Mouse (Mus musculus): ENCODE measurements around the gene Rpgrip1.

The Rpgrip1 gene

GRCm38 (mm10) chr14:52118823-52119608 lies 8.5 kb downstream of the Rpgrip1 start:
- DNase-seq (ENCODE audit: low spot score in 2 of 2): peak in 1 of 2 experiments; percentile 15

GRCm38 (mm10) chr14:52120169-52120568 lies 9.7 kb downstream of the Rpgrip1 start:
- DNase-seq (ENCODE audit: low spot score in 2 of 2): no peak

- DNase-seq (ENCODE audit: low spot score in 2 of 2): peak; percentile 41 to 48
Observed at GRCm38 (mm10) chr14:52123918-52124317, 13.4 kb downstream of the Rpgrip1 start.

- DNase-seq (ENCODE audit: low spot score in 2 of 2): no peak
Observed at GRCm38 (mm10) chr14:52124636-52125035, 14.1 kb downstream of the Rpgrip1 start.

- no peak for DNase-seq (ENCODE audit: low spot score in 2 of 2)
Observed at GRCm38 (mm10) chr14:52133584-52133983, 23.1 kb downstream of the Rpgrip1 start.

GRCm38 (mm10) chr14:52140577-52141444 lies 30.3 kb downstream of the Rpgrip1 start:
- DNase-seq (ENCODE audit: low spot score in 2 of 2): no peak

- DNase-seq (ENCODE audit: low spot score in 2 of 2): no peak
Observed at GRCm38 (mm10) chr14:52141445-52142127, 31.1 kb downstream of the Rpgrip1 start.

- no peak for DNase-seq (ENCODE audit: low spot score in 2 of 2)
Observed at GRCm38 (mm10) chr14:52144165-52144564, 33.7 kb downstream of the Rpgrip1 start.

- no peak for DNase-seq (ENCODE audit: low spot score in 2 of 2)
Observed at GRCm38 (mm10) chr14:52146540-52146939, 36.0 kb downstream of the Rpgrip1 start.

GRCm38 (mm10) chr14:52149888-52150287 lies 39.4 kb downstream of the Rpgrip1 start:
- DNase-seq (ENCODE audit: low spot score in 2 of 2): no peak

GRCm38 (mm10) chr14:52152179-52152578 lies 41.7 kb downstream of the Rpgrip1 start:
- DNase-seq (ENCODE audit: low spot score in 2 of 2): peak in 1 of 2 experiments; percentile 20

GRCm38 (mm10) chr14:52152613-52153012 lies 42.1 kb downstream of the Rpgrip1 start:
- DNase-seq (ENCODE audit: low spot score in 2 of 2): no peak

GRCm38 (mm10) chr14:52155008-52155407 lies 44.5 kb downstream of the Rpgrip1 start:
- no peak for DNase-seq (ENCODE audit: low spot score in 2 of 2)

GRCm38 (mm10) chr14:52160911-52161310 lies 50.4 kb downstream of the Rpgrip1 start:
- no peak for DNase-seq (ENCODE audit: low spot score in 2 of 2)

- DNase-seq (ENCODE audit: low spot score in 2 of 2): no peak
Observed at GRCm38 (mm10) chr14:52166571-52166970, 56.1 kb downstream of the Rpgrip1 start.

- DNase-seq (ENCODE audit: low spot score in 2 of 2): no peak
Observed at GRCm38 (mm10) chr14:52188788-52189187, 78.3 kb downstream of the Rpgrip1 start.

- no peak for DNase-seq (ENCODE audit: low spot score in 2 of 2)
Observed at GRCm38 (mm10) chr14:52189519-52189918, 79.0 kb downstream of the Rpgrip1 start.

GRCm38 (mm10) chr14:52190740-52191359 lies 80.3 kb downstream of the Rpgrip1 start:
- no peak for DNase-seq (ENCODE audit: low spot score in 2 of 2)

- DNase-seq (ENCODE audit: low spot score in 2 of 2): no peak
Observed at GRCm38 (mm10) chr14:52195691-52196090, 85.2 kb downstream of the Rpgrip1 start.

GRCm38 (mm10) chr14:52196230-52197155 lies 86.0 kb downstream of the Rpgrip1 start:
- DNase-seq (ENCODE audit: low spot score in 2 of 2): peak in 1 of 2 experiments; percentile 8
